Mouse (Mus musculus) embryonic facial prominence, embryonic 11.5 days (tissue): ENCODE results near the gene Krtcap2. TPM values are rescaled to one million over a fixed set of nuclear protein-coding genes. Genes with fewer than 3 reads are reported as not detected.
A peak's percentile ranks its signal among the peaks of the same experiment; 100 is the strongest.

Experiments used
- ATAC-seq: fragments of 200-750 bp; cut with Nextera tagmentation; replicated peaks from 2 replicates; pipeline ENCODE4 v1.8.0; 2017; ENCODE audit warnings: low read depth; ENCODE audit not compliant: insufficient number of reproducible peaks, low FRiP score, low TSS enrichment
- DNase-seq: peaks from one replicate; pipeline ENCODE4 v3.0.0-alpha.2; 2015; ENCODE audit warnings: low spot score
- H3K27ac ChIP-seq: fragments of 300-500 bp; sonication (generic); replicated peaks from 2 replicates; pipeline ENCODE4 v1.5.1; 2014; ENCODE audit warnings: mild to moderate bottlenecking, low read depth, low read length, control low read depth
- H3K27me3 ChIP-seq: fragments of 300-500 bp; sonication (generic); 2 replicates; pipeline ENCODE4 v1.6.1; 2014; ENCODE audit warnings: mild to moderate bottlenecking, low read length, moderate library complexity, mixed read lengths; ENCODE audit not compliant: control insufficient read depth, insufficient read depth
- H3K36me3 ChIP-seq: fragments of 300-500 bp; sonication (generic); replicated peaks from 2 replicates; pipeline ENCODE4 v1.6.1; 2014; ENCODE audit warnings: low read depth, mild to moderate bottlenecking, low read length, moderate library complexity, mixed read lengths; ENCODE audit not compliant: control insufficient read depth, insufficient read depth
- H3K4me1 ChIP-seq: fragments of 300-500 bp; sonication (generic); 2 replicates; pipeline ENCODE4 v1.6.1; 2014; ENCODE audit warnings: low read length, mixed read lengths; ENCODE audit not compliant: control insufficient read depth, insufficient read depth
- H3K4me2 ChIP-seq: fragments of 300-500 bp; sonication (generic); 2 replicates; pipeline ENCODE4 v1.6.1; 2014; ENCODE audit warnings: low read depth, mild to moderate bottlenecking, control low read depth, low read length, moderate library complexity
- H3K4me3 ChIP-seq: fragments of 300-500 bp; sonication (generic); 2 replicates; pipeline ENCODE4 v1.5.1; 2014; ENCODE audit warnings: low read depth, low read length, control low read depth
- H3K9ac ChIP-seq: fragments of 300-500 bp; sonication (generic); replicated peaks from 2 replicates; pipeline ENCODE4 v1.6.1; 2014; ENCODE audit warnings: mild to moderate bottlenecking, control low read depth, low read length
- H3K9me3 ChIP-seq: fragments of 300-500 bp; sonication (generic); replicated peaks from 2 replicates; pipeline ENCODE4 v1.6.1; 2016; ENCODE audit warnings: mild to moderate bottlenecking, low read length, inconsistent platforms, mixed read lengths; ENCODE audit not compliant: control insufficient read depth
- WGBS: fragments of 180-500 bp; shearing (Covaris S2); extraction: QIAGEN DNeasy Blood & Tissue Kit; methylation state at CpG from one replicate; pipeline ENCODE4 v1.1.7; 2014; 5-methylcytosine and 5-hydroxymethylcytosine counted together
- microRNA counts: library from miRNA; unstranded; fragments of <30 nt; microRNA quantifications from one replicate; lab custom pipeline; 2016
- microRNA-seq: library from miRNA; unstranded; fragments of <30 nt; microRNA quantifications from one replicate; pipeline ENCODE4, GENCODE M21; 2016; ENCODE audit warnings: borderline number of aligned reads
- polyA plus RNA-seq: library from polyadenylated mRNA; unstranded; fragments of >200 nt; fragmentation: Nextera tagmentation; extraction: Ambion mirVana; gene quantifications from 2 replicates; pipeline ENCODE4 v1.2.1, GENCODE M21; 2014

Gene Krtcap2
- polyA plus RNA-seq, 1 experiment from 2014 or later: 287 TPM

DNA sequence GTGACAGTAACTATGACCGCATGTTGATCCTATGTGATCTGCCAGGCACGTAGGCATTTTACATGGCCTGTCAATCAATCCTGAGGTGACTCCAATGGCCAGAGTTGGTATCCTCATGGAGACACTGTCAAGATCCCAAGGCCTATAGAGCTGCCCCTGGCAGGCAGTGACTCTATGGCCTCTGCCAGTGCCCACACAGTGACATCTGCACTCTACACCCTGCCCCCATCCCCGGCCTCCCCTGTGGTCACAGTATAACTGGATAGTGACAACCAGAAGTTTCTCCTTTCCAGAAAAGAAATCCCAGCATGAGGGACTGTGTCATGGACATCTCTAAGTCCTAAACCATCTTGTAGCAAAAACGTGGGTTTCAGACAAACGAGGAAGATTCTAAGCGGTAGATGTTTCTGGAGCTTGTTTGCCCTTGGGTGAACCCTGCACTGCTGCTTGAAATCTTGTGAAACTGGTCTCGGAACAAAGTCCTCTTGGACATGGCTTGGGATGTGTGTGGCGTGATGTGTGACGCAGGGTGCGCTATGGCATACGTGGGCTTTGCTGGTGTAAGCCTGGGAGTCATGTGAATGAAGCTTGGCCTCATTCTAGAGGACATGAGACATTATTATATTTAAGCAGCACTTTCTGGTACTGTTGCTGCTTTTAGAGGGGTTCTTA lies 47.6 kb downstream of the Krtcap2 start:
- Histone ChIP-seq H3K4me2 (no peak overlapping the region), H3K4me3 (no peak overlapping the region), H3K9ac (no peak overlapping the region), H3K36me3 (no peaks in the 10 kb centered on the region; the same call in 1 of the 2 replicates), H3K9me3 (no peaks in the 10 kb centered on the region), H3K27ac (no peak overlapping the region), H3K27me3 (no peaks in the 10 kb centered on the region), H3K4me1 (no peaks in the 10 kb centered on the region)
- 93% methylated on average over 11 of the region's 11 CpGs for WGBS
- no peak for DNase-seq
- ATAC-seq: no peak

DNA sequence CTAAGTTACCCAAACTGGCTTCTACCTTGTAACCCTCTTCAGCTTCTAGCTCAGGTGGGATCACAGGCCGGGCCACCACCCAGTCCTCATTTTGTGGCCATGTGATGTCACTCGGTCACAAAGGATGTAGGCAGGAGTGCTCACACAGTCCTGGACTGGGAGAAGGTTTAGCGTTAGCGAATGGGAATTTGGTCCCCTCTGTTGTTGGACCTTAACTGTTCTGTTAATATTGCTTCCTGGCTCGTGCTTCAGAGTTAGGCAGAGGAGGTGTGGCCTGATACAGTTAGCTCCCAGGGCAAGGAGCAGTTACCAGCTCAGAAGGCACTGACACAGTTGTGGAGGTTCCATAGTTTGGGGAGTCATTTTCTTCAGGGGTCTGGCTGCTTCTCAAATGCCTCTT lies 48.4 kb downstream of the Krtcap2 start:
- 79% methylated on average over 5 of the region's 5 CpGs for WGBS
- no peak for DNase-seq
- Histone ChIP-seq H3K27ac (no peak overlapping the region), H3K4me2 (no peak overlapping the region), H3K9ac (no peak overlapping the region), H3K9me3 (no peaks in the 10 kb centered on the region), H3K4me3 (no peak overlapping the region), H3K36me3 (no peaks in the 10 kb centered on the region; the same call in 1 of the 2 replicates), H3K4me1 (no peaks in the 10 kb centered on the region), H3K27me3 (no peaks in the 10 kb centered on the region)
- ATAC-seq: no peak

DNA sequence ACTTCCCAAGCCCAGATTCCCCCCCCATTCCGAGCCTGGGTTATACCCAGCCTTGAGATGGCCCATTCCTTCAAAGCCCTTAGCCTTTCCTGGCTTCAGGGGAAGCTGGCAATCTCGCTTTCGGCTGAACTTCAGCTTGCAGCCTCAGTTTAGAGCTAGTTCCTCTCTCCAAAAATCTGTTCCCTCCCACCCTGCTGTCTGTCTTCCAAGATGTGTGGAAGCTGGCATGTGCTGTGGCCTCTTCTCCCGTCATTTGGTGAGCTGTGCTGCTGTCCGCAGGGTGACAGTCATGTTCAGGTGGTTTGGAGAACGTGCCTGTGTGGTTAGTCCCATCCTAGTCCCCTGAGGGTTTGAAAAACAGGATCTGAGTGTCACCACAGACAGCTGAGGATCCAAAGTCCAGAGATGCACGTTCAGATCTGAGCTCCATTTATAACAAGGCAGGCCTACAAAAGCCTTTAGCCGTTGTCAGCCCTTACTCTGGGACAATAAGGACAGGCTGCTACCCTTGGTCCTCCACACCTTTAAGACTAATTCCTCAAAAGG lies 50.0 kb downstream of the Krtcap2 start:
- H3K9me3 ChIP-seq: no peaks in the 10 kb centered on the region

DNA sequence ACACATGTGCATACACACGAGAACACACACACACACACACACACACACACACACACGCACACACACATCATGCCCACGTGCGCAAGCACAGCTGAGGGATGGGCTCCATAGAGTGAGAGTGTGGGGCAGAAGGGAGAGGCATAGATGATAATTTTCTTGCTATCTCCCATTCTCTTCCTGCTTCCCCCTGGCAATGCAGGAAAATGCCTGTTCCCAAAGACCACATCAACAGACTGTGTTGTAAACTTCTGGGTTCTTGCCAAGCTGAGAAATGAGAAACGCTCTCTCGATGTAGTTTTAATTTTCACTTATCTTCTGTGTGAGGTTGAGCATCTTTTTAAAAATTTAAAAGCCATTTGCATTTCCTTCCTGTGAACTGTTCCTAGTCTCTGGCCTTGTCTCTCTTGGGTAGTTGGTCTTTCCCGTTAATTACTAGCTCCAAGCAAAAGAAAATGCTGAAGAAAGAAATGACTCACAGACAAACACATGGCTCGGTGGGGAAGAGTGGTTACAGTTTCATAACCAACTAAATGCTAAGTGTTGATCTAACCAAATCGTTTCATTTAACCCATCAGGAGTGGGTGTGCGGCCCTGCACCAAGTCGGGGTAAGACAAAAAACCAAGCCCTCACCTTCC lies 51.1 kb downstream of the Krtcap2 start:
- Histone ChIP-seq H3K9ac (no peak overlapping the region), H3K36me3 (no peaks in the 10 kb centered on the region; the same call in 1 of the 2 replicates), H3K4me1 (no peaks in the 10 kb centered on the region), H3K27me3 (no peaks in the 10 kb centered on the region), H3K4me3 (no peak overlapping the region), H3K27ac (no peak overlapping the region), H3K4me2 (no peak overlapping the region), H3K9me3 (no peaks in the 10 kb centered on the region)
- WGBS: 89% methylated on average over 11 of the region's 11 CpGs
- DNase-seq: no peak
- ATAC-seq: no peak

More for the DNA sequence above, 50.0 kb downstream of the Krtcap2 start:
- no peaks in the 10 kb centered on the region; the same call in 1 of the 2 replicates for H3K36me3 ChIP-seq
- no peak for DNase-seq
- H3K4me3 ChIP-seq: no peak overlapping the region
- no peaks in the 10 kb centered on the region for H3K27me3 ChIP-seq
- no peak overlapping the region for H3K27ac ChIP-seq
- H3K9ac ChIP-seq: no peak overlapping the region
- no peaks in the 10 kb centered on the region for H3K4me1 ChIP-seq
- no peak overlapping the region for H3K4me2 ChIP-seq
- ATAC-seq: no peak
- 84% methylated on average over 8 of the region's 8 CpGs for WGBS

DNA sequence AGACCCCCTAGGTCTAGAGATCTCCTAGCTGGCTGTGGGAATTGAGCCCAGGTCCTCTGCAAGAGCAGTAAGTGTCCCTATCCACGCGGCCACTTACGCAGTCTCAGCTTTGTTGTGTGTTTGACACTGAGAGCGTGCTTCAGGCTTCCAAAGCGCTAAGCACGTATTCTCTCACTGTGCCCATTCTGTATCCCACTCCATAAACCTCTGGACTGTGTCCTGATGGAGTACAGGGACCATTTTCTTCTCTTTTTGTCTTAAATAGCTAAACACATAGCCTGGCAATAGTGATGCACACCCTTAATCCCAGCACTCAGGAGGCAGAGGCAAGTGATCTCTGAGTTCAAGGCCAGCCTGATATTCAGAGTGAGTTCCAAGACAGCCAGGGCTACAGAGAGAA lies 53.1 kb downstream of the Krtcap2 start:
- H3K4me3 ChIP-seq: no peak overlapping the region
- 83% methylated on average over 6 of the region's 6 CpGs for WGBS
- no peaks in the 10 kb centered on the region; the same call in 1 of the 2 replicates for H3K27me3 ChIP-seq
- H3K36me3 ChIP-seq: no peaks in the 10 kb centered on the region
- ATAC-seq: no peak
- H3K9ac ChIP-seq: no peak overlapping the region
- H3K9me3 ChIP-seq: no peaks in the 10 kb centered on the region
- no peak overlapping the region for H3K27ac ChIP-seq
- DNase-seq: no peak
- no peaks in the 10 kb centered on the region for H3K4me1 ChIP-seq
- H3K4me2 ChIP-seq: no peak overlapping the region

DNA sequence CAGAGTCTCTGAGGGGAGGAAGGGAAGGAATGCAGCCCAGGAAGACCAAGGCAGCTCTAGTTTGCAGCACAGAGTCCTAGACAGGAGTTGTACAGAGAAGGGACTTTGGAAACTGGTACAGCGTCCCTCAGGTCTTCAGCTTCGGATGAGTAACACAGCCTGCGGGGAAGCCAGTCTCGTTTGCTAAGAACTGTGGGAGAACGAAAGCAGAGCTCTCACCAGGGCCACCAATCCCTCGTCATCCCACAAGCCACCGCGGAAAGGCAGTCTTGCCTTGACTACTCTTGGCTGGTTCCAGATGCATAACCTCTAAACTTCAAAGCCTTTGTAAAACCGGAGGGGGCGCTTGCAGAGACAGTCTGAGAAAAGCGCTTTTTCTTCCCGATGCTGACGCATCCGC lies 53.7 kb downstream of the Krtcap2 start:
- Histone ChIP-seq H3K9me3 (no peaks in the 10 kb centered on the region), H3K27ac (no peak overlapping the region), H3K4me1 (no peaks in the 10 kb centered on the region), H3K36me3 (no peaks in the 10 kb centered on the region), H3K4me2 (peak overlapping the region; percentile 29), H3K27me3 (no peaks in the 10 kb centered on the region; the same call in 1 of the 2 replicates), H3K4me3 (no peak overlapping the region; the same call in 1 of the 2 replicates), H3K9ac (peak overlapping the region; percentile 40)
- DNase-seq (peak; percentile 77), ATAC-seq (no peak)
- 6% methylated on average over 14 of the region's 14 CpGs for WGBS

MicroRNAs encoded within 50 kb of the gene (microRNA counts, 519-probe panel; counts per million panel counts)
- 3,553 counts per million, percentile 52 among the panel's probes with 10 or more counts for microRNA mmu-miR-92b (lab: Ali Mortazavi, UCI)

Small RNA genes within 50 kb of the gene (microRNA-seq; reads per million reads assigned to microRNA genes)
- 2,864 reads per million, percentile 82 among the genes with 10 or more reads in this experiment for gene Mir92b

Other genes starting within 250 kb of the Krtcap2 start
- 14.4 and 18.0 TPM in 2 replicates for gene Rusc1, start 152.7 kb upstream of the Krtcap2 start, polyA plus RNA-seq
- gene Gm43738, start 144.9 kb upstream of the Krtcap2 start, polyA plus RNA-seq: not detected in 2 replicates
- 299 and 334 TPM in 2 replicates for gene Fdps, start 144.0 kb upstream of the Krtcap2 start, polyA plus RNA-seq
- gene Pklr, start 109.8 kb upstream of the Krtcap2 start, polyA plus RNA-seq: 1.5 and 2.0 TPM in 2 replicates
- 1.2 and 2.4 TPM in 2 replicates for gene Hcn3, start 85.8 kb upstream of the Krtcap2 start, polyA plus RNA-seq
- gene Clk2, start 81.2 kb upstream of the Krtcap2 start, polyA plus RNA-seq: 28.2 and 28.5 TPM in 2 replicates
- 80.5 and 91.1 TPM in 2 replicates for gene Scamp3, start 68.5 kb upstream of the Krtcap2 start, polyA plus RNA-seq
- 15.3 and 19.4 TPM in 2 replicates for gene Fam189b, start 62.8 kb upstream of the Krtcap2 start, polyA plus RNA-seq
- gene Gba, start 43.0 kb upstream of the Krtcap2 start, polyA plus RNA-seq: 34.6 TPM in 2 replicates
- gene Thbs3, start 30.8 kb upstream of the Krtcap2 start, polyA plus RNA-seq: 24.4 and 26.0 TPM in 2 replicates
- gene Mtx1, start 18.9 kb upstream of the Krtcap2 start, polyA plus RNA-seq: 208 and 225 TPM in 2 replicates
- gene Muc1, start 16.9 kb upstream of the Krtcap2 start, polyA plus RNA-seq: 0.90 and 1.3 TPM in 2 replicates
- gene Trim46, start 343 bp downstream of the Krtcap2 start, polyA plus RNA-seq: 3.0 and 4.5 TPM in 2 replicates
- 82.4 and 87.9 TPM in 2 replicates for gene Dpm3, start 13.4 kb downstream of the Krtcap2 start, polyA plus RNA-seq
- gene Slc50a1, start 24.6 kb downstream of the Krtcap2 start, polyA plus RNA-seq: 39.8 and 45.7 TPM in 2 replicates
- 26.9 and 30.2 TPM in 2 replicates for gene Efna1, start 35.2 kb downstream of the Krtcap2 start, polyA plus RNA-seq
- 6.6 and 8.3 TPM in 2 replicates for gene Efna3, start 77.0 kb downstream of the Krtcap2 start, polyA plus RNA-seq
- 39.1 and 39.5 TPM in 2 replicates for gene Efna4, start 92.1 kb downstream of the Krtcap2 start, polyA plus RNA-seq
- gene Adam15, start 104.0 kb downstream of the Krtcap2 start, polyA plus RNA-seq: 17.8 and 17.9 TPM in 2 replicates
- gene Dcst2, start 116.0 kb downstream of the Krtcap2 start, polyA plus RNA-seq: 0.32 TPM in 1 of 2 replicates, not detected in the other
- 0.21 TPM in 1 of 2 replicates, not detected in the other for gene Dcst1, start 119.3 kb downstream of the Krtcap2 start, polyA plus RNA-seq
- gene Zbtb7b, start 148.8 kb downstream of the Krtcap2 start, polyA plus RNA-seq: 0.49 and 1.1 TPM in 2 replicates
- 0.80 TPM in 1 of 2 replicates, not detected in the other for gene Lenep, start 156.8 kb downstream of the Krtcap2 start, polyA plus RNA-seq
- gene Flad1, start 165.9 kb downstream of the Krtcap2 start, polyA plus RNA-seq: 23.8 and 24.4 TPM in 2 replicates
- 648 and 668 TPM in 2 replicates for gene Cks1b, start 172.4 kb downstream of the Krtcap2 start, polyA plus RNA-seq
- 43.6 and 53.0 TPM in 2 replicates for gene Shc1, start 172.5 kb downstream of the Krtcap2 start, polyA plus RNA-seq
- 55.8 and 56.5 TPM in 2 replicates for gene Pygo2, start 184.2 kb downstream of the Krtcap2 start, polyA plus RNA-seq
- 9.1 and 10.8 TPM in 2 replicates for gene Pbxip1, start 190.7 kb downstream of the Krtcap2 start, polyA plus RNA-seq
- 57.3 and 58.9 TPM in 2 replicates for gene Pmvk, start 208.6 kb downstream of the Krtcap2 start, polyA plus RNA-seq